12 mouse cellular contexts compared by ENCODE assay signal in genomic region chr7:30525954-30526353, GRCm38 (mm10). TPM values are rescaled to one million over a fixed set of nuclear protein-coding genes. Genes with fewer than 3 reads are reported as not detected.
DNase-seq lines count a peak whose midpoint lies in the region; ATAC-seq and TF ChIP-seq lines count a peak whose summit lies in the region.
"Had no signal": no experiment of that assay in that cellular context is flagged by ENCODE, and none has a peak within 500 bp of the region (broad histone marks: within the 10 kb centered on the region; RNA-seq: fewer than 3 reads in every experiment).

No protein-coding gene starts in this region.

- no peak overlapping the region for H3K27ac ChIP-seq in kidney, adult 2 months (ENCODE audit: insufficient read depth, low read depth, low read length)
- H3K27ac ChIP-seq in cortical plate, adult 2 months (ENCODE audit: insufficient read depth, low read length) = 0 out of 2 replicates have a peak overlapping the region, but pooled peaks have one; percentile 7
- H3K27ac ChIP-seq in intestine, embryonic 14.5 days (ENCODE audit: low read depth) = peak overlapping the region; percentile 24; the same call in 1 of the 2 replicates
- H3K27ac ChIP-seq: liver, embryonic 14.5 days; neural tube, embryonic 13.5 days had no signal

- 0 out of 2 replicates have a peak overlapping the region, but pooled peaks have one; percentile 8 for H3K4me3 ChIP-seq in kidney, adult 2 months (ENCODE audit: insufficient read depth, low read depth, low read length)
- H3K4me3 ChIP-seq in cortical plate, adult 2 months (ENCODE audit: insufficient read depth, low read length) = no peak overlapping the region
- H3K4me3 ChIP-seq in intestine, embryonic 14.5 days (ENCODE audit: low read depth, low read length) = no peak overlapping the region
- H3K4me3 ChIP-seq: neural tube, embryonic 13.5 days had no signal

- ATAC-seq in intestine, embryonic 14.5 days (replicated peaks; ENCODE audit: low FRiP score, low TSS enrichment, low read depth) = peak; percentile 48; the same call in 1 of the 2 replicates
- no peak for ATAC-seq in megakaryocyte progenitor cell, adult 5-6 weeks (replicated peaks; ENCODE audit: poor library complexity)

- H3K27me3 ChIP-seq in kidney, adult 2 months (replicated peaks; ENCODE audit: control insufficient read depth, insufficient read depth, low read length) = no peaks in the 10 kb centered on the region
- H3K27me3 ChIP-seq in intestine, embryonic 14.5 days (replicated peaks; ENCODE audit: control insufficient read depth, insufficient read depth, low read length) = no peaks in the 10 kb centered on the region
- H3K27me3 ChIP-seq: neural tube, embryonic 13.5 days had no signal

- H3K4me2 ChIP-seq in intestine, embryonic 14.5 days (ENCODE audit: low read length) = peak overlapping the region; percentile 35

- no peaks in the 10 kb centered on the region for H3K4me1 ChIP-seq in kidney, adult 2 months (ENCODE audit: control insufficient read depth, insufficient read depth, low read length)
- H3K4me1 ChIP-seq in cortical plate, adult 2 months (ENCODE audit: control insufficient read depth, insufficient read depth, low read length) = peaks cover 3% of the 10 kb centered on the region; the same call in 1 of the 2 replicates
- peaks cover 11% of the 10 kb centered on the region for H3K4me1 ChIP-seq in intestine, embryonic 14.5 days (replicated peaks; ENCODE audit: control insufficient read depth, insufficient read depth, low read length)

- no peaks in the 10 kb centered on the region for H3K9me3 ChIP-seq in intestine, embryonic 14.5 days (ENCODE audit: control insufficient read depth, low read length)
- H3K9me3 ChIP-seq: neural tube, embryonic 13.5 days had no signal

- no peak for TF ChIP-seq POLR2A in kidney, adult 2 months (IDR thresholded peaks at IDR 0.05; ENCODE audit: low read depth, low read length)
- TF ChIP-seq POLR2A in cortical plate, adult 2 months (IDR thresholded peaks at IDR 0.05; ENCODE audit: extremely low read depth, insufficient read depth, low read length) = no peak

- peak overlapping the region; percentile 4; the same call in 1 of the 2 replicates for H3K9ac ChIP-seq in intestine, embryonic 14.5 days (ENCODE audit: low read length)
- H3K9ac ChIP-seq: liver, embryonic 14.5 days; neural tube, embryonic 13.5 days had no signal

- DNase-seq in kidney, adult 2 months = no peak
- no peak for DNase-seq in kidney, postnatal 36 days
- DNase-seq in intestine, embryonic 14.5 days (ENCODE audit: low spot score) = no peak
- DNase-seq in lung, postnatal 25 days (ENCODE audit: low spot score) = peak; percentile 31
- DNase-seq in thymus, postnatal 14 days = no peak
- DNase-seq in B cell, adult 2 months = no peak
- DNase-seq: gastrocnemius, postnatal 25 days had no signal

- no peak for TF ChIP-seq CTCF in kidney, adult 2 months (conservative IDR thresholded peaks at IDR 0.05; ENCODE audit: insufficient read depth, insufficient read length, low read depth, low read length)
- TF ChIP-seq CTCF in cortical plate, adult 2 months (IDR thresholded peaks at IDR 0.05; ENCODE audit: extremely low read depth, insufficient read depth, low read length) = no peak

- no peaks in the 10 kb centered on the region for H3K36me3 ChIP-seq in kidney, adult 2 months (ENCODE audit: control insufficient read depth, insufficient read depth, low read length)
- peaks cover 57% of the 10 kb centered on the region for H3K36me3 ChIP-seq in intestine, embryonic 14.5 days (ENCODE audit: control insufficient read depth, insufficient read depth, low read length)

- 57% methylated on average over 10 of the region's 10 CpGs for WGBS in kidney, adult 2 months
- WGBS in intestine, embryonic 14.5 days = 23% methylated on average over 10 of the region's 10 CpGs

RNA-seq across cellular contexts. Expression of gene Arhgap33, which starts 8.9 kb away (rescaled TPM):
- polyA plus RNA-seq in kidney, adult 2 months (2012; rRNA removed) = 7.4 and 7.8 TPM in 2 replicates
- 174 and 184 TPM in 2 replicates for polyA plus RNA-seq in cortical plate, adult 2 months (2012; rRNA removed)
- polyA plus RNA-seq in intestine, embryonic 14.5 days (2014; fragmentation: Nextera tagmentation; extraction: Ambion mirVana) = 10.7 and 11.9 TPM in 2 replicates
- total RNA-seq in megakaryocyte progenitor cell, adult 5-6 weeks (2015) = 4.5 and 5.8 TPM in 2 replicates
- 1.4 and 2.0 TPM in 2 replicates for total RNA-seq in megakaryocyte progenitor cell, adult 5-6 weeks (2017)

RNA-seq across cellular contexts. Expression of gene Hspb6, which starts 26.0 kb away (rescaled TPM):
- polyA plus RNA-seq in kidney, adult 2 months (2012; rRNA removed) = 21.6 and 50.4 TPM in 2 replicates
- polyA plus RNA-seq in cortical plate, adult 2 months (2012; rRNA removed) = 11.0 and 11.3 TPM in 2 replicates
- polyA plus RNA-seq in intestine, embryonic 14.5 days (2014; fragmentation: Nextera tagmentation; extraction: Ambion mirVana) = 45.0 and 48.5 TPM in 2 replicates
- 11.7 and 12.2 TPM in 2 replicates for total RNA-seq in megakaryocyte progenitor cell, adult 5-6 weeks (2015)
- total RNA-seq in megakaryocyte progenitor cell, adult 5-6 weeks (2017) = 3.5 and 4.4 TPM in 2 replicates

RNA-seq across cellular contexts. Expression of gene Proser3, which starts 26.1 kb away (rescaled TPM):
- polyA plus RNA-seq in kidney, adult 2 months (2012; rRNA removed) = 7.1 and 8.5 TPM in 2 replicates
- polyA plus RNA-seq in cortical plate, adult 2 months (2012; rRNA removed) = 4.7 and 6.2 TPM in 2 replicates
- polyA plus RNA-seq in intestine, embryonic 14.5 days (2014; fragmentation: Nextera tagmentation; extraction: Ambion mirVana) = 15.2 and 15.7 TPM in 2 replicates
- 11.5 and 16.3 TPM in 2 replicates for total RNA-seq in megakaryocyte progenitor cell, adult 5-6 weeks (2015)
- 1.8 and 4.7 TPM in 2 replicates for total RNA-seq in megakaryocyte progenitor cell, adult 5-6 weeks (2017)

RNA-seq across cellular contexts. Expression of gene Prodh2, which starts 32.5 kb away (rescaled TPM):
- polyA plus RNA-seq in kidney, adult 2 months (2012; rRNA removed) = 218 and 246 TPM in 2 replicates
- polyA plus RNA-seq in cortical plate, adult 2 months (2012; rRNA removed) = not detected in 2 replicates
- polyA plus RNA-seq in intestine, embryonic 14.5 days (2014; fragmentation: Nextera tagmentation; extraction: Ambion mirVana) = 1.3 TPM in 2 replicates
- not detected in 2 replicates for total RNA-seq in megakaryocyte progenitor cell, adult 5-6 weeks (2015)
- total RNA-seq in megakaryocyte progenitor cell, adult 5-6 weeks (2017) = not detected in 2 replicates
- total RNA-seq: common myeloid progenitor, adult 5-6 weeks; gastrocnemius, postnatal 25 days had no signal
- polyA plus RNA-seq: neural tube, embryonic 13.5 days had no signal

RNA-seq across cellular contexts. Expression of gene Lin37, which starts 33.7 kb away (rescaled TPM):
- 29.0 and 33.8 TPM in 2 replicates for polyA plus RNA-seq in kidney, adult 2 months (2012; rRNA removed)
- 71.9 and 72.7 TPM in 2 replicates for polyA plus RNA-seq in cortical plate, adult 2 months (2012; rRNA removed)
- 36.9 and 38.5 TPM in 2 replicates for polyA plus RNA-seq in intestine, embryonic 14.5 days (2014; fragmentation: Nextera tagmentation; extraction: Ambion mirVana)
- total RNA-seq in megakaryocyte progenitor cell, adult 5-6 weeks (2015) = 54.8 and 67.5 TPM in 2 replicates
- 27.2 and 39.8 TPM in 2 replicates for total RNA-seq in megakaryocyte progenitor cell, adult 5-6 weeks (2017)

Comparison
In these comparisons a context has a peak if more than half of its experiments do, and no peak if none do; other contexts are left out.
1. RNA of gene Arhgap33, which starts 8.9 kb away (polyA plus RNA-seq): 174 to 184 TPM in cortical plate, adult 2 months; 10.7 to 11.9 TPM in intestine, embryonic 14.5 days and 7.4 to 7.8 TPM in kidney, adult 2 months; every median in the first group is over 10 times any median in the second.